Mouse (Mus musculus): ENCODE data around the gene Ndufaf8. TPM values are rescaled to one million over a fixed set of nuclear protein-coding genes. Genes with fewer than 3 reads are reported as not detected.

The Ndufaf8 gene
- polyA plus RNA-seq, 1 experiment from 2014 or later: 46.8 TPM

DNA sequence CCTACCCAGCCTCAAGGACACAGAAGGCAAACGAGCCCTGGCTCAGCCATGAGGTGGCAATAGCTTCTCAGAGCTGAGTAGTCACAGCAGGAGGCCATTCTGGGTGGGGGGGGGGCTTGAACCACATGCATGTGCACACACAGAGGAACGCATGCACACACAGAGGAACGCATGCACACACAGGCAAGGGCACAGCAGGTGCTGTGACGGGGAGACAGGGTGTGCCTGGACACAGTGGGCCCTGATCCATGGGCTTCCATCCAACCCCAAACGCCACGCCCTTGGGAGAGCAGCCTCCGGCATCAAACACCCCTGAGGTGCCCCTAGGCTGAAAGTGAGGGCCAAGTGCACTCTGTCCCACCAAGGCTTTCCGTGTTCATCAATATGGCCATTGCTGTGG is 37.5 kb downstream of the Ndufaf8 start:
- Histone ChIP-seq H3K4me2 (ENCODE audit: low read length) (no peak overlapping the region), H3K9me3 (replicated peaks; ENCODE audit: control insufficient read depth, low read length, poor library complexity, severe bottlenecking) (no peaks in the 10 kb centered on the region), H3K27ac (ENCODE audit: low read length) (no peak overlapping the region), H3K4me3 (ENCODE audit: low read depth, low read length) (no peak overlapping the region), H3K36me3 (ENCODE audit: control insufficient read depth, insufficient read depth, low read length) (peaks cover 16% of the 10 kb centered on the region; the same call in 1 of the 2 replicates), H3K4me1 (ENCODE audit: control insufficient read depth, insufficient read depth, low read length) (no peaks in the 10 kb centered on the region), H3K9ac (ENCODE audit: low read depth, low read length) (no peak overlapping the region), H3K27me3 (ENCODE audit: control insufficient read depth, insufficient read depth, low read depth, low read length) (no peaks in the 10 kb centered on the region)
- ATAC-seq: no peak
- WGBS: 87% methylated on average over 8 of the region's 8 CpGs

DNA sequence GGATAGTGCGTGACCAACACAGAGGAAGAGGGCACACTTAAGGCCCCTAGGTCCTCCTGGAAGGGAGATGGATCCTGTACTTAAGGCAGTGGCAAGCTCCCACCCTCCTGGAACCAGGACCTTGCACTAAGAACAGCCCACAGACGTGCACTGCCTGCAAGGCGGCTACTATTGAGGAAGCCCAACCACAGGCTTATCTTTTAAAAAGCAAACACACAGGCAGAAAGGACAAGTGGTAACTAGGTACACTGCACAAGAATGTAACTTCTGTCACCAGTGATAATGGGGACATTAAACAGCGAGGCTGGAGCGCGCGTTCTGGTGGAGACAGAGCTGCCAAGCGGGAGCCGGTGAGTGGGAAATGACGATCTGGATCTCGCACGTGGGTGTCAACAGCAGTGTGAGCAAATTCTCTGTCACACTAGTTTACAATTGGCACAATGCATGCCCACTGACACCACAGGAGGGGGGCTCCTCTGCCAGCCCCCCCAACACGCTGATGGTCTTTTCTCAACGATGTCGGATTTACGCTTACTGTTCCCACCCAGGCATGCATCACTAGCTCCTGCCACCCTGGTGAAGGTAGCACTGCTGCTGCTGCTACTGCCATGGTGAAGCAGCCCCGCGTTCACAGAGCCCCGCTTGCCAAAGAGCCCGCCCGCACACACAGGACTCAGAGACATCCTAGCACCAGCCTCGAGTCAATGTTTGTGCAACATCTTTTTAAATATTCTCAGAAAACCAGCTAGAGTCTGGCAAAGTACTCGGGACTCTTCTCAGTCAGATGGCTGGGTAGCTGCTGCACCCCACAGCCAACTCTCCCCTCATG is 38.3 kb downstream of the Ndufaf8 start:
- Histone ChIP-seq H3K4me2 (ENCODE audit: low read length) (no peak overlapping the region), H3K36me3 (ENCODE audit: control insufficient read depth, insufficient read depth, low read length) (peaks cover 14% of the 10 kb centered on the region; the same call in 1 of the 2 replicates), H3K27me3 (ENCODE audit: control insufficient read depth, insufficient read depth, low read depth, low read length) (no peaks in the 10 kb centered on the region), H3K4me1 (ENCODE audit: control insufficient read depth, insufficient read depth, low read length) (no peaks in the 10 kb centered on the region), H3K27ac (ENCODE audit: low read length) (no peak overlapping the region), H3K9ac (ENCODE audit: low read depth, low read length) (no peak overlapping the region), H3K4me3 (ENCODE audit: low read depth, low read length) (no peak overlapping the region), H3K9me3 (replicated peaks; ENCODE audit: control insufficient read depth, low read length, poor library complexity, severe bottlenecking) (no peaks in the 10 kb centered on the region)
- ATAC-seq: no peak
- WGBS: 55% methylated on average over 23 of the region's 23 CpGs

DNA sequence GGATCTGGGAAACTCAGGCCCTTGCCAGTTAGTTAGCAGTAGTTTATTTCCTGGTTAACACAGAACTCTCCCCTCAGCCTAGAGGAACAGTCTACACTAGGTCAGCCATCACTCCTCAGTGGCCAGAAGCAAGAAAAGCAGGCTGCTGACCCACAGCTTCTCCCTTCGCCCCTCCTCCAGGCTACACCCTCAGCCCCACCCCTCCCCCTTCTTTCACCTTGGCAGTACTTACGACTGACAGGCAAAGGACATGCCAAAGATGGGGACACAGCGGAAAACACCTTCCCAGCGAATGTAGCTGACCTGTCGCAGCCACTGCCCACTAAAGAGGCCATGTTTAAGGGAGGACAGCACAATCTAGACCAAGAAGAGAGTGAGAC is 38.9 kb downstream of the Ndufaf8 start:
- H3K27me3 ChIP-seq (ENCODE audit: control insufficient read depth, insufficient read depth, low read depth, low read length): no peaks in the 10 kb centered on the region
- no peaks in the 10 kb centered on the region for H3K9me3 ChIP-seq (replicated peaks; ENCODE audit: control insufficient read depth, low read length, poor library complexity, severe bottlenecking)
- H3K4me3 ChIP-seq (ENCODE audit: low read depth, low read length): no peak overlapping the region
- WGBS: 56% methylated on average over 5 of the region's 5 CpGs
- no peak overlapping the region for H3K27ac ChIP-seq (ENCODE audit: low read length)
- H3K4me1 ChIP-seq (ENCODE audit: control insufficient read depth, insufficient read depth, low read length): no peaks in the 10 kb centered on the region
- no peak overlapping the region for H3K9ac ChIP-seq (ENCODE audit: low read depth, low read length)
- no peak overlapping the region for H3K4me2 ChIP-seq (ENCODE audit: low read length)
- no peak for ATAC-seq
- peaks cover 12% of the 10 kb centered on the region; the same call in 1 of the 2 replicates for H3K36me3 ChIP-seq (ENCODE audit: control insufficient read depth, insufficient read depth, low read length)

DNA sequence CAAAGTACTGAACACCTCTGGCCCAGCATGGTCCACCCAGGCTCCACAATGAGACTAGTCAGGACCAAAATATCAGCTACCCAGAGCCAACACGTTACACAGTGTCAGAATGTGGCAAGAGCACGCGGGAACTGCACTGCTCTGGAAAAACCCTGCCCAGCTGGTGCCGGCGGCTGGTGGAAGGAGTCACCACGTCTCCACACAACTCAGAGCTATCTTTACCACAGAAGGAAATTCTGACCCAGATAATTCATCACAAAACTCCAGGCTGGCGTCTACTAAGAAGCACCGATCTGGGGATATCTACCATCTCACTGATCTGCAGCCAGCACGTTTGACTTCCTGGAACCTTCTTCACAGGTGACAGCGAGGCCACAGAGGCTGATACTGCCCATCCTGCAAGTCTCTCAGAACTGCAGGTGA is 40.6 kb downstream of the Ndufaf8 start:
- Histone ChIP-seq H3K4me2 (ENCODE audit: low read length) (no peak overlapping the region), H3K4me3 (ENCODE audit: low read depth, low read length) (no peak overlapping the region), H3K9ac (ENCODE audit: low read depth, low read length) (no peak overlapping the region), H3K4me1 (ENCODE audit: control insufficient read depth, insufficient read depth, low read length) (no peaks in the 10 kb centered on the region), H3K27ac (ENCODE audit: low read length) (no peak overlapping the region), H3K9me3 (replicated peaks; ENCODE audit: control insufficient read depth, low read length, poor library complexity, severe bottlenecking) (no peaks in the 10 kb centered on the region), H3K36me3 (ENCODE audit: control insufficient read depth, insufficient read depth, low read length) (peaks cover 8% of the 10 kb centered on the region; the same call in 1 of the 2 replicates), H3K27me3 (ENCODE audit: control insufficient read depth, insufficient read depth, low read depth, low read length) (no peaks in the 10 kb centered on the region)
- WGBS: 88% methylated on average over 10 of the region's 10 CpGs
- ATAC-seq: no peak

DNA sequence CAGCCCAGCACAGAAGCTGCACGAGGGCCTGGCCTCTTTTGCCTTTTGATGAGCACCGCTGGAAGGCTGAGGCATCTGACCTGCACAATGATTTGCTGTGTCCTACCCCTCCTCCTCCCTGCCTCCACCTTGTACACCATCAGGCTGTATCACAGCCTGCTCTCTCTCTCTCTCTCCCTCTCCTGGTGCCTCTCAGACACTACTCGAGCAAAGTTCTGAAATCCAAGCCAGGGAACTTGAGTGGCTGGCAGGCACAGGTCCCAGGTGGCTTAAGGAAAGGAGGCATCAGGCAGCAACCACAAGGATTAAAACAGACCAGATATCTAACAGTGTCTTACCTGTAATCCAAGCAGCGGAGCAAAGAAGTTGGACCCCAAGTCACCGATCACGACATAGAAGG is 41.5 kb downstream of the Ndufaf8 start:
- Histone ChIP-seq H3K36me3 (ENCODE audit: control insufficient read depth, insufficient read depth, low read length) (peaks cover 8% of the 10 kb centered on the region; the same call in 1 of the 2 replicates), H3K4me3 (ENCODE audit: low read depth, low read length) (no peak overlapping the region), H3K9ac (ENCODE audit: low read depth, low read length) (no peak overlapping the region), H3K9me3 (replicated peaks; ENCODE audit: control insufficient read depth, low read length, poor library complexity, severe bottlenecking) (no peaks in the 10 kb centered on the region), H3K27ac (ENCODE audit: low read length) (no peak overlapping the region), H3K4me2 (ENCODE audit: low read length) (no peak overlapping the region), H3K27me3 (ENCODE audit: control insufficient read depth, insufficient read depth, low read depth, low read length) (no peaks in the 10 kb centered on the region), H3K4me1 (ENCODE audit: control insufficient read depth, insufficient read depth, low read length) (no peaks in the 10 kb centered on the region)
- 71% methylated on average over 6 of the region's 6 CpGs for WGBS
- ATAC-seq: no peak

DNA sequence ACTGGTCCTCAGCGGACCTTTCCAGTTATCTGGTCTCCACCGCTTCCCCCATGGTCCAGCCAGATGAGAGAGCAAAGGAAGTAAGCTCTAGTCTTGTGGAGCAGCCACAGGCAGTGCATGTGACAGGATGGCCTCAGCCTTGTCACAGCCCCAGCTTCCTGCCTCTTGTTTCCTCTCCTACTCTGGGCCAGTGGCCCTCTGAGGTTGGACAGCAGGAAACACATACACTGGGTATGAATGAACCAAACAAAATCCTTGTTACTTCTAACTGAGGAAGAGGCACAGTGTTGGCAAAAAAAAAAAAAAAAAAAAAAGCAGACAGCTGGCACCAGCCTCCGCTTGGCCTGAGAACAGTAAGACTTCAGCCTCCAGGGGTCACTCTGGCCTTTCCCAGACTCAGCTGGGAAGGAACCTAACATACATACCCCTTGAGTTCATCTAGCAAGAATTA is 43.9 kb downstream of the Ndufaf8 start:
- 72% methylated on average over 3 of the region's 3 CpGs for WGBS
- no peak for ATAC-seq
- Histone ChIP-seq H3K4me3 (ENCODE audit: low read depth, low read length) (no peak overlapping the region), H3K4me2 (ENCODE audit: low read length) (no peak overlapping the region), H3K27ac (ENCODE audit: low read length) (peak overlapping the region; percentile 41; the same call in 1 of the 2 replicates), H3K36me3 (ENCODE audit: control insufficient read depth, insufficient read depth, low read length) (peaks cover 8% of the 10 kb centered on the region; the same call in 1 of the 2 replicates), H3K27me3 (ENCODE audit: control insufficient read depth, insufficient read depth, low read depth, low read length) (no peaks in the 10 kb centered on the region), H3K9me3 (replicated peaks; ENCODE audit: control insufficient read depth, low read length, poor library complexity, severe bottlenecking) (no peaks in the 10 kb centered on the region), H3K9ac (ENCODE audit: low read depth, low read length) (no peak overlapping the region), H3K4me1 (ENCODE audit: control insufficient read depth, insufficient read depth, low read length) (no peaks in the 10 kb centered on the region)

DNA sequence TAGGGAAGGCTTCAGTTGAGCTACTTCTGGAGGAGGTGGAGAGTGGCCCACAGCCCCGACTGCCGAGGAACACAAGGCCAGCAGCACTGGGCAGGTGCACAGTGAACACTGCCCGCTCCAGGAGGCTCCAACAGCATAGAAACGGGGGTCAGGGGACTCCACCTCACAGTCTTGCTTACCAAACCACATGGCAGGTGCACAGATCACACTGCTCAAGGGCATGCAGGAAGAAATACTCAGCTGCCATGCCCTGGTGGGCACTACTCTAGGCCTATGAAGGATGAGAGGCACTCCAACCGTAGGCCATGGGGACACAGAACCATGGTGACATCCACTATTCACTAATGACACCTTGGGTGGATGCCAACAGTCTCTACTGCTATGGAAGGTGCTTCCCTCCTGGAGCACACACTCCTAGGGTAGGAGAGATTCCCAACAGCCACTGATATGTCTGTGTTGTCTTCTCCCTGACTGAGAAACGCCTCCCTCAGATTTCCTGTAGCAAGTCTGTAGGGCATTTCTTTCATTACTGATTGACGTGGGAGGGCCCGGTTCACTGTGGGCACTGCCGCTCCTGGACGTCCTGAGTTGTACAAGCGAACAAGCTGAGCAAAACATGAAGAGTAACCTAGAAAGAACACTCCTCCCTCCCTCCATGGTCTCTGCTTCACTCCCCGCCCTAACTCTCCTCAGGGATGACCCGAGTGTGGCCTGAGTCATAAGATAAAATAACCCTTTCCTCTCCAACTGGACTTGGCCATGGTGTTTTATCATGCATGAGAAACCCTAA is 45.2 kb downstream of the Ndufaf8 start:
- Histone ChIP-seq H3K4me1 (ENCODE audit: control insufficient read depth, insufficient read depth, low read length) (peaks cover 1% of the 10 kb centered on the region), H3K4me3 (ENCODE audit: low read depth, low read length) (no peak overlapping the region), H3K36me3 (ENCODE audit: control insufficient read depth, insufficient read depth, low read length) (peaks cover 4% of the 10 kb centered on the region; the same call in 1 of the 2 replicates), H3K4me2 (ENCODE audit: low read length) (no peak overlapping the region), H3K9ac (ENCODE audit: low read depth, low read length) (no peak overlapping the region), H3K9me3 (replicated peaks; ENCODE audit: control insufficient read depth, low read length, poor library complexity, severe bottlenecking) (no peaks in the 10 kb centered on the region), H3K27ac (ENCODE audit: low read length) (no peak overlapping the region), H3K27me3 (ENCODE audit: control insufficient read depth, insufficient read depth, low read depth, low read length) (no peaks in the 10 kb centered on the region)
- 83% methylated on average over 13 of the region's 13 CpGs for WGBS
- no peak for ATAC-seq

DNA sequence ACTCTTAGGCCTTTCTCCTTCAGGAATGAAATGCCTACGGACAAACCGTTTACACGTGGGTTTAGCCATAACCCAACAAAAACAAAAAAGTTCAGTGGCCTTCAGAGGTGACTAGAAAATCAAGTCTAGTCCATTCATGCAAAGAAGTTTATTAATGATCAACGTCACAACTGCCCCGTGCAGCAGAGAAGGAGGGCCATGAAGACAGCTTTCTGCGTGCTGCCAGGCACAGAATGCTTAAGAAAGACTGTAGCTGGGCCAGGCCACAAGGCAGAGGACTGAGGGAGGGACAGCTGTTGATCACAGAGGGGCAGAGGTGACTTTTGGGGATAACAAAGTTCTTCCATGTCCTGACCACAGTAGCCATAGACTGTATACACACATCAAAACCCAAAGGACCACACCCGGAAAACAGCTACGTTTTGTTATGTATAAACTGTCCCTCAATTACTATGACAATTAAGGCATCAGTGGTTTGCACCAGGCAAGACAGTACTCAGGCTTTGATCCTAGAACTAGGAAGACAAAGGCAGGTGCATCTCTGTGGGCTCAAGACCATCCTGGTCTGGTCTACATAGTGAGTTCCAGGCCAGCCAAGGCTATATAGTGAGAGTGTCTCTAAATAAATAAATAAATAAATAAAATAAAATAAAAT is 49.6 kb downstream of the Ndufaf8 start:
- no peak overlapping the region for H3K4me3 ChIP-seq (ENCODE audit: low read depth, low read length)
- no peak overlapping the region for H3K27ac ChIP-seq (ENCODE audit: low read length)
- no peaks in the 10 kb centered on the region for H3K9me3 ChIP-seq (replicated peaks; ENCODE audit: control insufficient read depth, low read length, poor library complexity, severe bottlenecking)
- no peaks in the 10 kb centered on the region; the same call in 1 of the 2 replicates for H3K36me3 ChIP-seq (ENCODE audit: control insufficient read depth, insufficient read depth, low read length)
- H3K27me3 ChIP-seq (ENCODE audit: control insufficient read depth, insufficient read depth, low read depth, low read length): no peaks in the 10 kb centered on the region
- WGBS: 93% methylated on average over 8 of the region's 8 CpGs
- H3K4me2 ChIP-seq (ENCODE audit: low read length): no peak overlapping the region
- H3K9ac ChIP-seq (ENCODE audit: low read depth, low read length): no peak overlapping the region
- no peak for ATAC-seq
- H3K4me1 ChIP-seq (ENCODE audit: control insufficient read depth, insufficient read depth, low read length): peaks cover 20% of the 10 kb centered on the region

Data from midbrain, embryonic 16.5 days (tissue).